Mouse (Mus musculus) kidney, embryonic 15.5 days (tissue): ENCODE data around the gene Slc2a12. TPM values are rescaled to one million over a fixed set of nuclear protein-coding genes. Genes with fewer than 3 reads are reported as not detected.
A peak's percentile ranks its signal among the peaks of the same experiment; 100 is the strongest.

ENCODE experiments used
- ATAC-seq: fragments of 200-750 bp; cut with Nextera tagmentation; replicated peaks from 2 replicates; pipeline ENCODE4 v1.8.0; 2017; ENCODE audit warnings: moderate TSS enrichment; ENCODE audit not compliant: low FRiP score
- H3K27ac ChIP-seq: fragments of 300-500 bp; sonication (generic); 2 replicates; pipeline ENCODE4 v1.5.1; 2015; ENCODE audit warnings: mild to moderate bottlenecking, inconsistent platforms
- H3K27me3 ChIP-seq: fragments of 300-500 bp; sonication (generic); 2 replicates; pipeline ENCODE4 v1.6.1; 2015; ENCODE audit warnings: inconsistent platforms
- H3K36me3 ChIP-seq: fragments of 300-500 bp; sonication (generic); 2 replicates; pipeline ENCODE4 v1.6.1; 2015; ENCODE audit warnings: inconsistent platforms
- H3K4me1 ChIP-seq: fragments of 300-500 bp; sonication (generic); 2 replicates; pipeline ENCODE4 v1.6.1; 2015; ENCODE audit warnings: inconsistent platforms
- H3K4me2 ChIP-seq: fragments of 300-500 bp; sonication (generic); 2 replicates; pipeline ENCODE4 v1.6.1; 2015; ENCODE audit warnings: moderate library complexity, mild to moderate bottlenecking, inconsistent platforms
- H3K4me3 ChIP-seq: fragments of 300-500 bp; sonication (generic); replicated peaks from 2 replicates; pipeline ENCODE4 v1.5.1; 2015; ENCODE audit warnings: mild to moderate bottlenecking, inconsistent platforms
- H3K9ac ChIP-seq: fragments of 300-500 bp; sonication (generic); 2 replicates; pipeline ENCODE4 v1.6.1; 2015; ENCODE audit warnings: mild to moderate bottlenecking, inconsistent platforms
- H3K9me3 ChIP-seq: fragments of 300-500 bp; sonication (generic); replicated peaks from 2 replicates; pipeline ENCODE4 v1.6.1; 2016; ENCODE audit warnings: inconsistent platforms
- WGBS: fragments of 180-500 bp; shearing (Covaris S2); methylation state at CpG from one replicate; pipeline ENCODE4 v1.1.7; 2015; ENCODE audit warnings: mixed read lengths; 5-methylcytosine and 5-hydroxymethylcytosine counted together
- polyA plus RNA-seq: library from polyadenylated mRNA; unstranded; fragments of >200 nt; fragmentation: Nextera tagmentation; extraction: Ambion mirVana; gene quantifications from 2 replicates; pipeline ENCODE4 v1.2.1, GENCODE M21; 2015

Gene Slc2a12
- polyA plus RNA-seq, 1 experiment from 2014 or later: 1.9 TPM

DNA sequence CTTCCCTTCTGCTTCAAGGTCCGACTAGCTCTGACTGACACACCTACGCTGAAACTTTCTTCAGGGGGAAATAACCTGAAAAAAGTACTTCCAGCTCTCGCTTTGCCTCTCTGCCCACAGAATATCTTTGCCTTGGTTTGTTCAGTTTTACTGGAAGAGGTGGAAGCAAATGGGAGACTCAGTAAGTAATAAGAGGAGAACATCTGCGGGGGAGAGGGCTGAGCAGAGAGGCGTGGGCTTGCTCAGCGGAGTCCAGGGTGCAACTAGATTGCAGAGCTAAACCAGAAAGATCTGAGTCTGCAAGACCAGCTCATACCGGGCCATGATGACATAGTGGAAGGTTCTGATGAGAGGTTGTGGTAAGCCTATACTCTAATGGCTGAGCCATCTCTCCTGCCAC is 13.3 kb upstream of the Slc2a12 start:
- H3K9me3 ChIP-seq: no peaks in the 10 kb centered on the region
- no peaks in the 10 kb centered on the region for H3K4me1 ChIP-seq
- peak; percentile 52; the same call in 1 of the 2 replicates for ATAC-seq
- WGBS: 60% methylated on average over 7 of the region's 7 CpGs
- H3K9ac ChIP-seq: no peak overlapping the region
- H3K4me3 ChIP-seq: no peak overlapping the region
- no peak overlapping the region for H3K4me2 ChIP-seq
- no peaks in the 10 kb centered on the region for H3K36me3 ChIP-seq
- H3K27me3 ChIP-seq: no peaks in the 10 kb centered on the region
- no peak overlapping the region for H3K27ac ChIP-seq

DNA sequence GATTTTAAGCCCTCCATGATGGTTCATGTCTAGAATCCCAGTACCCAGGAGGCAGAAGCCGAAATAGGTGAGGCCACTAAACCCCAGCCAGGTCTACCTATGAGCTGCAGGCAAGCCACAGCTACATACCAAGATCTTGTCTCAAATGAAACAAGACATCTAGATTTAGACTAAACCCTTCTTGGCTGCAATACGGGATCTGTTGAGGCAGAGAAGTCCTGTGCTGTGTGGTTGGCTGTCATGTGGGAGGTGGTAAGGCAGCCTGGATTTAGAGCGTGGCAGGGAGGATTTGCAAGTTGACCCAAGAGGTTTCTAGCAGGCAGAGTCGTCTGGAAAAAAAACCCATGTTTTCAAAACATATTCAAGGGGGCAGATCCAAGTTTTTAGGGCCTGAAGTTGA is 12.9 kb upstream of the Slc2a12 start:
- Histone ChIP-seq H3K4me3 (no peak overlapping the region), H3K9ac (no peak overlapping the region), H3K27me3 (no peaks in the 10 kb centered on the region), H3K36me3 (no peaks in the 10 kb centered on the region), H3K4me1 (no peaks in the 10 kb centered on the region), H3K4me2 (no peak overlapping the region), H3K27ac (no peak overlapping the region), H3K9me3 (no peaks in the 10 kb centered on the region)
- 63% methylated on average over 4 of the region's 4 CpGs for WGBS
- ATAC-seq: no peak

- H3K27me3 ChIP-seq: no peaks in the 10 kb centered on the region
- no peak for ATAC-seq
- no peaks in the 10 kb centered on the region for H3K4me1 ChIP-seq
- no peak overlapping the region for H3K27ac ChIP-seq
- 58% methylated on average over 6 of the region's 6 CpGs for WGBS
- H3K4me2 ChIP-seq: no peak overlapping the region
- no peaks in the 10 kb centered on the region for H3K9me3 ChIP-seq
- H3K9ac ChIP-seq: no peak overlapping the region
- no peaks in the 10 kb centered on the region for H3K36me3 ChIP-seq
- no peak overlapping the region for H3K4me3 ChIP-seq
Observed at GRCm38 (mm10) chr10:22633406-22634306, 11.2 kb upstream of the Slc2a12 start.

DNA sequence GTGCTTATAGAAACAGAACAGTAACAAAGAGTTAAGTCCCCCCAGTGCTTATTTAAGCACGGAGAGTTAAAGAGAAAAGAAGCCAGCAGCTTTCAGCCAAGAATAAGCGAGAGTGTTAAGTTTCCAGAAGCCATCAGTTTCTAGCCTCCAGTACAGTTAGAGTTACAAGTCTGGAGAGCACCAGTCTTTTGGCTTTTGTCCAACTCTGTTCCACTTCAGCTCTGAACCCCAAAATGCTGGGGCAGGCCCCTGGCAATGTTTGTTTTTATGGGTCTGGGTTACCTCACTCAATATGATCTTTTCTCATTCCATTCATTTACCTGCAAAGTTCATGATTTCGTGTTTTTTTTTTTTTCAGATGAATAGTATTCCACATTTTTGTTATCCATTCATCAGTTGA is 7.6 kb upstream of the Slc2a12 start:
- no peaks in the 10 kb centered on the region for H3K27me3 ChIP-seq
- no peaks in the 10 kb centered on the region for H3K9me3 ChIP-seq
- WGBS: 39% methylated on average over 3 of the region's 3 CpGs
- H3K36me3 ChIP-seq: no peaks in the 10 kb centered on the region
- H3K27ac ChIP-seq: no peak overlapping the region
- ATAC-seq: no peak
- H3K4me2 ChIP-seq: no peak overlapping the region
- no peak overlapping the region for H3K9ac ChIP-seq
- no peak overlapping the region for H3K4me3 ChIP-seq
- no peaks in the 10 kb centered on the region for H3K4me1 ChIP-seq

- no peak for ATAC-seq
- peaks cover 7% of the 10 kb centered on the region; the same call in 1 of the 2 replicates for H3K9me3 ChIP-seq
- no peak overlapping the region for H3K4me2 ChIP-seq
- no peaks in the 10 kb centered on the region for H3K36me3 ChIP-seq
- peaks cover 4% of the 10 kb centered on the region for H3K4me1 ChIP-seq
- WGBS: 71% methylated on average over 9 of the region's 9 CpGs
- H3K27me3 ChIP-seq: no peaks in the 10 kb centered on the region
- H3K9ac ChIP-seq: no peak overlapping the region
- no peak overlapping the region for H3K4me3 ChIP-seq
- H3K27ac ChIP-seq: no peak overlapping the region
Observed at GRCm38 (mm10) chr10:22644171-22644570, 640 bp upstream of the Slc2a12 start.

- H3K9me3 ChIP-seq: peaks cover 7% of the 10 kb centered on the region; the same call in 1 of the 2 replicates
- no peaks in the 10 kb centered on the region for H3K27me3 ChIP-seq
- no peak overlapping the region for H3K9ac ChIP-seq
- 71% methylated on average over 4 of the region's 4 CpGs for WGBS
- H3K4me1 ChIP-seq: peaks cover 7% of the 10 kb centered on the region
- peak; percentile 35; the same call in 1 of the 2 replicates for ATAC-seq
- H3K36me3 ChIP-seq: no peaks in the 10 kb centered on the region
- 0 out of 2 replicates have a peak overlapping the region, but pooled peaks have one; percentile 8 for H3K27ac ChIP-seq
- no peak overlapping the region for H3K4me2 ChIP-seq
- H3K4me3 ChIP-seq: no peak overlapping the region
Observed at GRCm38 (mm10) chr10:22648702-22649101, 3.9 kb downstream of the Slc2a12 start.

GRCm38 (mm10) chr10:22653820-22654219 is 9.0 kb downstream of the Slc2a12 start:
- peaks cover 16% of the 10 kb centered on the region for H3K4me1 ChIP-seq
- no peak overlapping the region for H3K9ac ChIP-seq
- peak overlapping the region; percentile 45 for H3K27ac ChIP-seq
- no peaks in the 10 kb centered on the region for H3K27me3 ChIP-seq
- ATAC-seq: 0 out of 2 replicates have a peak, but pooled peaks have one; percentile 36
- no peaks in the 10 kb centered on the region for H3K9me3 ChIP-seq
- no peaks in the 10 kb centered on the region for H3K36me3 ChIP-seq
- 34% methylated on average over 6 of the region's 6 CpGs for WGBS
- H3K4me2 ChIP-seq: no peak overlapping the region
- no peak overlapping the region for H3K4me3 ChIP-seq

- Histone ChIP-seq H3K9ac (no peak overlapping the region), H3K27ac (no peak overlapping the region)
- peak; percentile 82 for ATAC-seq
Observed at GRCm38 (mm10) chr10:22658534-22659385, 13.9 kb downstream of the Slc2a12 start.

DNA sequence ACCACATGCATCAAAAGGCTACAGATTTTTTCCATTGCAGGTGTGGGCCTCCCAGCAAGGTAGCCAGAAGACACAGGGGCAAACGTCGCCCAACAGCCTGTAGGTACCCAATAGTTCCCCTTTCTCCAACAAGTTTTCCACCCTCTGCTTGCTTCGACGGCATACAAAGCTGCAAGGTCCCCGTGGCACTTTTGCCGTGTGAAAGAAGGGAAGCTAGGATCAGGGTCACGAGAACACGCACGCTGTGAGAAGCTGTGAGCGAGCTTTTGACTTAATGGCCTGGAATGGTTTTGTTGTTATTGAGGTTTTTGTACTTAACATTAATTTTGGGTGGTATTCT is 14.5 kb downstream of the Slc2a12 start:
- no peak overlapping the region for H3K9ac ChIP-seq
- peaks cover 13% of the 10 kb centered on the region for H3K4me1 ChIP-seq
- H3K27ac ChIP-seq: no peak overlapping the region
- no peaks in the 10 kb centered on the region for H3K36me3 ChIP-seq
- no peak overlapping the region for H3K4me2 ChIP-seq
- no peaks in the 10 kb centered on the region for H3K9me3 ChIP-seq
- 87% methylated on average over 10 of the region's 10 CpGs for WGBS
- H3K4me3 ChIP-seq: no peak overlapping the region
- H3K27me3 ChIP-seq: no peaks in the 10 kb centered on the region
- no peak for ATAC-seq

More at GRCm38 (mm10) chr10:22658534-22659385, 13.9 kb downstream of the Slc2a12 start:
- Histone ChIP-seq H3K9me3 (no peaks in the 10 kb centered on the region), H3K36me3 (no peaks in the 10 kb centered on the region), H3K27me3 (no peaks in the 10 kb centered on the region), H3K4me3 (no peak overlapping the region), H3K4me2 (peak overlapping the region; percentile 49), H3K4me1 (peaks cover 17% of the 10 kb centered on the region)
- 28% methylated on average over 23 of the region's 23 CpGs for WGBS

- Histone ChIP-seq H3K4me1 (peaks cover 13% of the 10 kb centered on the region), H3K4me3 (no peak overlapping the region), H3K4me2 (no peak overlapping the region), H3K27ac (no peak overlapping the region), H3K9me3 (no peaks in the 10 kb centered on the region), H3K9ac (no peak overlapping the region), H3K36me3 (no peaks in the 10 kb centered on the region), H3K27me3 (no peaks in the 10 kb centered on the region)
- 81% methylated on average over 5 of the region's 5 CpGs for WGBS
- ATAC-seq: no peak
Observed at GRCm38 (mm10) chr10:22660286-22661000, 15.6 kb downstream of the Slc2a12 start.

GRCm38 (mm10) chr10:22668509-22668908 is 23.7 kb downstream of the Slc2a12 start:
- H3K4me1 ChIP-seq: no peaks in the 10 kb centered on the region
- no peak overlapping the region for H3K4me2 ChIP-seq
- no peak overlapping the region for H3K4me3 ChIP-seq
- no peaks in the 10 kb centered on the region for H3K36me3 ChIP-seq
- 87% methylated on average over 13 of the region's 13 CpGs for WGBS
- H3K9me3 ChIP-seq: no peaks in the 10 kb centered on the region
- ATAC-seq: no peak
- no peaks in the 10 kb centered on the region for H3K27me3 ChIP-seq
- H3K9ac ChIP-seq: no peak overlapping the region
- H3K27ac ChIP-seq: no peak overlapping the region
